Mouse (Mus musculus) layer of hippocampus, adult 9-11 months (tissue): ENCODE measurements around the gene Arhgef2.

Source experiments
- DNase-seq: peaks from one replicate; pipeline ENCODE4 v3.0.0; 2022

The Arhgef2 gene

DNA sequence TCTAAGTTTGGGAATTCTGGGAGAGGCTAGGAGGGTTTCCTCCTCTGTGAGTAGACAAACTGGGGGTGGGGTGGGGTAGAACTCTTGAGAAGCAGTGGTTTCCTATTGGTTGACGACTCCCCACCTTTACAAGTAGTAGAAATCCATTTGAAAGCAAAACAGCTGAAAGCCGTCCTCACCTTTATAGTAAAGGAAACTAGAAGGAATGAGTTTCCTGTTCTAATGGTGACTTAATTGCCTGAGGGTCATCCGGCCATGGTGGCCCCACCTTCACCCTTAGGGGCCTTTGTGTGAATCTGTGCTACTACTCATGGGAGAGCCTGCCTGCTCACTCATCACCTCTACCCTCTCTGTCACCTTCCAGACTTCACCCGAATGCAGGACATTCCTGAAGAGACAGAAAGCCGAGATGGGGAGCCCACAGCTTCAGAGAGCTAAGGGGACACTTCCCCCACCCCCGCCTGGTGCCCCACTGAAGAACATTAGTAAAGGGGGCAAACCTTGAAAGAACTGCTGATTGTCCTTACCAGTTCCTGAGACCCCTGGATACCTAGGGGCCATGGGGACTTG lies 40.7 kb downstream of the Arhgef2 start:
- no peak for DNase-seq

DNA sequence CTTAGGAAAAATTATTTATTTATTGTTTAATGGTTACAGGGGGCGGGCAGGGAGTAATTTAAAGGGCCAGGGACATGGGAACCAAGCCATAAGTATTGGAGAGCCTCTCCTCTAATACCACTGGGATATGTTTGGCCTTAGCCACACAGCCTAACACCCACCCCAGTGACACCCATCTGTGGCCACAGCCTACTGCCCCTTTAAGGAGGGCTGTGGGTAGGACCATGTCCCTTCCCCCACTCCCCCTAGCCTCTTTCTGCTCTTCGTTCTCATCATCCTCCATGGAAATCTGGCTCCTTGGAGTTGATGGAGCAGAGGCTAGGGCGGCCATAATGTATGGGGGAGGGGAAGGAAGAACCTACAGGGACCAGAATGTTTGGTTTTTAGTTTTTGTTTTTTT lies 41.3 kb downstream of the Arhgef2 start:
- no peak for DNase-seq

DNA sequence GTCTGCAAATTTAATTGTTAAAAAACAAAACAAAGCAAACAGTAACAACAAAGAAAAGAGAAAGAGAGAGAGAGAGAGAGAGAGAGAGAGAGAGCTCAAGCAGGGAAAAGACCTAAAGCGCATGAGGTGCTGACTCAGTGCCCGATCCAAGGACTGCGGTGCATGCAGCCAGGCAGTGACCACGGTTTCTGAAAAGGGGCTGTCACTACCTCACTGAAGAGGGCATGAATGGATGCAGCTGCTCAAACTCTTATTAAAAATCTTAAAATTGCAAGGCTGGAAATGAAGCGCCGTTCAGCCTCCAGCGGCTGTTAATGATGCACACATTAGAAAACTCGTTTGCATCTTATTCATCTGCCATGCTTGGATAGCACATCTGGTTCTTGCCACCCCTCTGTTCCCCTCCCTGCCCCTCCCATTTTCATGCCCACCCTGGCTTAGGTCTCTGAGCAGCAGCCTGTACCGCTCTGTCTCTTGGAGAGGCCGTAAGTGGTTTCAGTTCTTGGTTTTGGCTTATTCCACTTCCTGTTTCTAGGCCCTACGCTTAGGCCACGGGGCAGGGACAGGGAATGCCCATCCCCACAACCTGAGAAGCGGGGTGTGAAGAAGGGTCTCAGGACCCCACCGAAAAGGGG lies 42.1 kb downstream of the Arhgef2 start:
- DNase-seq, result no peak

DNA sequence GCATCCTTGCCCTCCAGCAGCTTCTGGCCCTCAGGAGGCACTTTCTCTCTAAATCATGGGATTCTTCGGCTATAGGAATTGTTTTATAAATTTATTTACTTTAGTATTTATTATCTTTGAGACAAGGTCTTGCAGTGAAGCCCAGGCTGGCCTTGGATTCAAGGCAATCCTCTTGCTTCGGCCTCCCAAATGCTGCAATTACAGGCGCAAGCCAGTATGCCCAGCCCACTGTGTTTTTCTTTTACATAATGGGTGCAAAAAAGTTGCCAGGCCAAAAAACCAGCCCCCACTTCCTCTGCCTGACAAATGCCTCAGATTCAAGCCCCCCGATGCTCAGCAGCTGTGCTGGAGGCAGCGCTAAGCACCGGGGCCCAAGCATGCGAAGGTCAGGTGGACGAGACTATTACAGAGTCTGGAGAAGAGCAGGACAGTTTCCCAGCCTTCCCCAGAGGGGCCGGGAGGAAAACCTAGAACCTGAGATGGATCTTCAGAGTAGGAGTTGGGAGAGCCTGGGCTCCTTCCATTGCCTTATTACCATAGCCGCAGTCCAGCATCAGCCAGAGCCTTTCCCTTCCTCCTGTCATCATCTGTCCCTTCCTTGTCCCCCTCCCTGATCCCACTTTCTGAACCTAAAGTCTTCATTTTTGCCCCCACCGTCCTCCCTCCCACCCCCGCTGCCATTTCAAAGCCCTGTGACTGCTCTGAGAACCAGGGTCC lies 42.8 kb downstream of the Arhgef2 start:
- no peak for DNase-seq

DNA sequence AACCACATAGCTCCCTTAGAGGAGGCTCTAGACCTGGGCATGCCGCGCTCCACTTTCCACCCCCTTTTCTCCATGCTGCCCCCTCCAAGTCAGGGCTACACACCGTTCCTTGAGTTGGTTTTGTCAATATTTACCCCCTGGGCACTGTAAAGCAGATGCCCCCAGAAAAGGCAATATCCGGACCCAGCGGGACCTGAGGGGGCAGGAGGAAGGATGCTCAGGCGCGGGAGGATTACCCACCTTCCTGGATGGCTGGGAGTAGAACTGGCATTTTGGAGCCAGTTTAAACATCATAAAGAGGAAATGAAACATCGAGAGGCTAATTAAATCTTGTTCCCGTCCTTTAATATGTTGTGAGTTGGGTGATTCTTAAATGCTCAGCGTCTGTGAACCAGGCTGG lies 43.4 kb downstream of the Arhgef2 start:
- DNase-seq, result no peak

DNA sequence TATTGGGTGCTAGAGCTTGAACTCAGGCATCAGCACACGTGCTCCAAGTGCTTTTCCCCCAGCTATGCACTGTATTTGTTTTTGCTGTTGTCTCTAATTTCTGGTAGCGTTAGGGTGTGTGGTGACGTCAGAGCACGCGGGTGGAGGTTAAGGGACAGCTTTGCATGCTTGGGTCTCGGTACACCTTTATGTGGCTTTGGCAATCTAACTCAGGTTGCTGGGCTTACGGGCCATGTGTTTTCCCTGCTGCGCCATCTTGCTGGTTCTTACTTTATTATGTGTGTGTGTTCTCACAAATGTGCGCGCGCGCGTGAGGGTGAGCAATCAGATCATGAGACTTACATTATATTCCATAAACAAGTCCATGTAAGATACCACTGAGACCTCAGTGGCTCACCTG lies 44.2 kb downstream of the Arhgef2 start:
- DNase-seq, result no peak

DNA sequence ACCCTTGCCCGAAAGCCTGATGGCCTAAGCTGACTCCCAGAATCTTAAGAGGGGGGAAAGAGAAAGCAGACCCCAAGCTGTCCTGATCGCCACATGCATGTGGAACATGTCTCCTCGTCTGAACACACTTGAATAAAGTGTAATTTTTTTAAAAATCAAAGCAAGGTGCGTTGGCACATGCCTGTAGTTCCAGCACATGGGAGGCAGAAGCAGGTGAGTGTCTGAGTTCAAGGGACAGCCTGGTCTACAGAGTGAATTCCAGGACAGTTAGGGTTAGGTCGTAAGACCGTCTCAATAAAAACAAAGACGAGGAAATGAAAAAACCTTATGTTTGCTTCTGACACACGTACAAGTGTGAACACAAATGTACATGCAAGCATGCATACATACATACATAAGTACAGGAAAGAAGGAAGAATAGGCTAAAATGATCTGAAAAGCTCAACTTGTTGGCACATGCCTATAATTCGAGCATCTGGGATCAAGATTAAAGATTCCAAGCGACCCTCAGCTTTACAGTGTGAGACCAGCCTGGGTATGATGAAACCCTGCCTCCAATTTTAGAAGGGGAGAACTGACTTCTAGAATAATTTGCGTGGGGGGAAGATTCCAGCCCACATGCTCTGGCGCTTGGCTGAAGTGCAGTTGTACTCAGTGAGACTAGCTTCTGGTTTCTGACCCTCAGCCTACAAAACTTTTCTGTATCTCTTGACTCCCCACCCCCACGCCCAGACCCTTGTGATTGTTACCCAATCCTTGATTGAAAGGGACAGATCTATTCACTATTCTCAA lies 45.1 kb downstream of the Arhgef2 start:
- DNase-seq, result no peak

DNA sequence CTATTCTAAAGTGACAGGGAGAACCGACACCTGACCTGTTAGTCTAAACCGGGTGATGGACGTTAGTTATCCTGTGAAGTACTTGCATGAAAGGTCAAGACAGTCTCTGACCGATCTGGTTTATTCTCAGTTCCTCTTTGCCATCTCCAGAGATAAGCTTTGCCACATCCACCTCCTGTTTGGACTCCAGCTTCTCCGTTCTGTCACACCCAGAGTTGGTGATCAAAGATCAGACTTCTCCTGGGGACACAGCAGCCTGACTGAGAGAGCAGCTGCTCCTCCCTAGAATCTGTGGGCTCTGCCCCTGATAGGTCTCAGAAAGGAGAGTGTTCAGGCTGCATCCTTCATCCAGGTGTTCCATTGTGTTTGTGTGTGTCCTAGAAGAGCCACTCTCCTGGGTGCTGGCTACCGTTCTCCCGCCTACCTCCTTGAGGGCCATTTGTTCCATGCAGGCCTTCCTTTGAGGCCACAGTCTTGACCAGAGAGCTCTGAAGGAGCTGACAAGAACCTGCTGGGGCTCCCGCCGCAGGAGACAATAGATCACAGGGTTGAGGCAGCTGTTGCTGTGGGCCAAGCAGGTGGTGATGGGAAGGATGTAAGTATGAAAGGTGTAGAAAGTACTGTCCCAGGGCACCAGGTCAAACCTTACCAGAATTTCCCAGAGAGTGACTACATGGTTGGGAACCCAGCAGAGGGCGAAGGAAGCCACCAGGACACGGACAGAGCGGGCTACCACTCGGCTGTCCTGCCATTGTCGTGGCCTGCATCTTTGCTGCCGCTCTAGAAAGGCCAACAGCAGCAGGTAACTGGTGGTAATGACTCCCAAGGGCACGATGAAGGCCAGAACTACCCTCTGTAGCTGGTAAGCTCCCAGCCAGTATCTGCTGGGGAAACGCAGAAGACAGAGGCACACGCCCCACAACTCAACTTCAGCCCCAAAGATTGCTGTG lies 46.2 kb downstream of the Arhgef2 start:
- DNase-seq, result no peak

DNA sequence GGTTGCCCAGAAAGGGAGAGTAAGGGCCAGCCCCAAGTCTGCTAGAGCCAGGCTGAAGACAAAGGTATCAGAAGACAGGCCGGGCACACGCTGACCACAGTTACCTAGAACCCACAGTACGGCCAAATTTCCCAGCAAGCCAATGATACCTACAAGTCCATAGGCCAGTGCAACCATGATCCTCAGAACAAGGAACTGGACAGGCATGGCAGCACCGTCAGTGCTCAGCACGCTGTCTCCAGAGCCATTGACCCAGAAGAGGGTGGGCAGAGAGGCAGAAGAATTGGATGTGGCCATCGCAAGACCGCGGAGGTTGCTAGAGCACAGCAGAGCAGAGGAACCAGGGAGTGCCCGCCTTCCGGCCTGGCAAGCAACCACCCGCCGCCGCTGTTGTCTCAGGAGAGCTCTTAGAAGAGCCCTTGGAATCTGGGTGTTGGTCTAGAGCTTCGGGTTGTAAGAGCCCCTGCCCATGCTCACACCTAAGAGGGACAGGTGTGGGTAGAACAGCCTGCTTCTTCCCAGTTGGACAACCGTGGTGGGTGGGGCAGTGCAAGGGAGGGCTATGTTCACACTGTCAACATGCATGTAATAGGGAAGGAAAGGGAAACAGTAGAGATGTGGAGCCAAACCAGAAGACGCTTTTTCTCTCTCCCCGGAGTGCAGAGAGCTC lies 47.2 kb downstream of the Arhgef2 start, which contains the start of gene Rxfp4:
Gene Rxfp4 (minus strand): TSS at position 297 of the 670 bp plus-strand sequence.
- DNase-seq, result no peak

DNA sequence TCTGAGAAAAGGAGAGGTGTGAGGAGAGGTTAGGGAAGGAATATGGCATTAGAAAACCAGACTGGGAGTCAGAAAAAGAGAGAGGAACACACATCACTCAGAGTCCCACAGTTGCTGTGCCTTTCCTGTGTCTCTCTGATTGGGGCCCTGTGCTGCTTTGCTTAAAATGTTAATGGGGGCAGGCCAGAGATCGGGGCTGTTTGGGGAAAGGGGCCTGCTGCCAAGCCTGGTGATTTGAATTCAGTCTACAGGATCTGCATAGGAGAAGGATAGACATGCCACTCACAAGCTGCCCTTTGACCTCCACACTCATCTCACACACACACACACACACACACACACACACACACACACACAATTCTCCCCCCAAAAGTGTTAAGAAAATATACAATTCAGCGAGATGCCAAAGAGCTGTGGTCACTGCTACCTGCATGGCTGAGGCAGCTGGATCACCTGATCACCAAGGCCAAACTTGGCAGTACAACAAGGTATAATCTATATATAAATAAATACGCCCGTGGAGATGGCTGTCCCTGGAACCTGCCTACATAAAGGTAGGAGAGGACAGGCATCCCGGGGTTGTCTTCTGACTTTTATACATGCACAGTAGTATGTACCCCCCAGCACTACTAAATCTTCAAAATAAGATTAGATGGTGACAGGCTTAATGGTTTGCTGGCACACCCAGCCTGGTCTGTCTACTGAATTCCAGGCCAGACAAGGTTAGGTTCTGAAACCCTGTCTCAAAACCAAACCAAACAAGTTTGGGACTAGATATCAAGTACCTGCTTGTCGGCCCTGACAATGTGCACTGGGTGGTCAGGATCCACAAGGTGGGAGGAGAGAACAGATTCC lies 48.0 kb downstream of the Arhgef2 start:
- DNase-seq, result no peak

DNA sequence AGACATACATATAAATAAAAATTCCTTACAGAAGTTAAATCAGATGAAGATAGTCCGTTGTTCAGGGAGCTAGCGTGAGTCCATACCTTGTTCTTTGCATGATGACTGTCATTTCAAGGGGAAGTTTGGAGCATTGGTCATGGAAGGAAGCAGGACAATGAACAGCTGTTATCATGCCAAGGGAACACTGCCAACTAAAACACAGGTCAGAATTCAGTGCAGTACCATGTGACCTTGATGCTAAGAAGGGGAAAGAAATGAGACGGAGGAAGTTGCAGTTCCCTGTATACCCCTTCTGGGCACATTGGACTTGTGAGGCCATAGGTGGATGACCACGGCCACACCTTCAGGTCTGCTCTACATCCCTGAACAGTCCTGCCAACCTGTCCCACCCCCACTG lies 48.9 kb downstream of the Arhgef2 start:
- DNase-seq, result no peak

DNA sequence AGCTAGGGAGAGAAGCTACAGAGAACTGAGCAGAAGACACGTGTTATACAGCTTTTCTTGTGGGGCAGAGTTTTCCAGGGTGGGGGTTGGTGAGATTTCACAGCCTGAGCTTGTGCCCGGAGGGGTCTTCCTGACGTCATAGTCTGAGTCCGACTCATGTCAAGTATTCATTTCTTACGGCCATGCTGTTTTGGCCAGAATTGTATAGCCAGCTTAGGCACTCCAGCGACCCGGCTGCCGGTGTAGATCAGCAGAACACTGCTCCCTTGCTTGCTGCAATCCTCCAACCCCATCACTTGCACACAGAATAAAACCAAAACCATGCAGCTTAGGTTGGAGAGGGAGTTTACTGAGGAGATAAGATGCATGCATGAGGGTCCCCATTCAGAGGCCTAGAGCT lies 49.9 kb downstream of the Arhgef2 start:
- DNase-seq, result no peak

DNA sequence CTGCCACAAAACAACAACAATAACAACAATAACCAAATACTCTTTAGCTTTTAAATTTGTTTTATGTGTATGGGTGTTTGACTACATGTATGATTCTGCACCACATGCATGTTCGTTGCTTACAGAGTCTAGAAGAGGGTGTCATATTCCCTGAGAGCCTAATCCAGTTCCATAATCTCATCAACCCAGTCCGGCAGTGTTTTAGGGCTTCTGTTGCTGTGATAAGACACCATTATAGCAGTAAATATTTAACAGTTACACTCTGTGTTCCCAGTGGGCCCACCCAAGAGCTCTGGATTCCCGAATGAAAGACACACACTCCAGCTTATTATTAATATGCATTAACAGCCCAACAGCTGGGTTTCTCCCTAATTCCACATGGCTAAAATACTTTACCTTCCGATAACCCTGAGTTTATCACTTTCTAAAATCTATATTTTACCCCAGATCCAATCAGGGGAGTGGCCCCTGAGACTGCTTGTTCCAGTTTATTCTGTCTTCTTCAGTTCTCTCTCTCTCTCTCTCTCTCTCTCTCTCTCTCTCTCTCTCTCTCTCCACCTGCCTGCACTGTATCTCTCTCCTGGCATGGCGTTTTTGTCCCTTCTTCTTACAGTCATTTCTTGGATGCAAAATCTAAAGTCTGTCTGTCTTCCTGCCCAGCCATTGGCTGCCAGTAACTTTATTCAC lies 52.8 kb downstream of the Arhgef2 start:
- DNase-seq, result no peak

DNA sequence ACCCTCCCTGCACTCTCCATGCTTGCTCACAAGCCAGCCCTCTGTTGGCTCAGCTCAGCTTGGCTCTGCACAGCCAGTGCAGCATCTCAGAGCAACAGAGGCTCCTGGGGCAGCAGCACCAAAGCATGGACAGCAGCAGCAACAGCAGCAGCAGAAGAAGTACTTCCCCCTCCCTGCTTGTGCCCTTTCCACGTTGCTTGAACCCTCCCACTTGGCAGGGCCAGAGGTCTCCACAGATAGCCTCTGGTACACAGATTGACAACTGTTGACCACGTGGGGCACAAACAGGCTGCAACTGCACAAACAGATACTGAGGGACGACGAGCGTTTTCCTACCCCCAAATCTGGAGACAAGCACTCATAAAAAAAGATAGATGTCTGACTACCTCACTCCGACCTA lies 54.0 kb downstream of the Arhgef2 start:
- DNase-seq, result no peak

DNA sequence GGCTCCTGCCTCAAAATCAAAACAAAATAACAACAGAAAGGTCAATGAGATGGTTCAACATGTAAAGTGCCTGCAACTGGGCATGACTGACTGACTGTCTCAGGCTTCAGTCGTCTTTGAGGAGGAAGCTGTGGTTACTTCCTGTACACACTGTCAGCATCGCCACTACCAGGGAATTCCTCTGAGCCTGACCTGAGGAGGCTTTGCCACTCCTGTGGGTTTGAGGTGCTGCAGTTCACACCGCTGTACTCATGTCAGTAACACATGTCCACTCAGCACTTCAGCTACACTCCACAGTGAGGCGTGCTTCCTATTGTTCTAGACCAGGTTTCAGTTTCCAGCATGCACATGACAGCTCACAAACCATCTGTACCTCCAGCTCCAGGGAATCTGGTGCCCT lies 58.3 kb downstream of the Arhgef2 start:
- no peak for DNase-seq

DNA sequence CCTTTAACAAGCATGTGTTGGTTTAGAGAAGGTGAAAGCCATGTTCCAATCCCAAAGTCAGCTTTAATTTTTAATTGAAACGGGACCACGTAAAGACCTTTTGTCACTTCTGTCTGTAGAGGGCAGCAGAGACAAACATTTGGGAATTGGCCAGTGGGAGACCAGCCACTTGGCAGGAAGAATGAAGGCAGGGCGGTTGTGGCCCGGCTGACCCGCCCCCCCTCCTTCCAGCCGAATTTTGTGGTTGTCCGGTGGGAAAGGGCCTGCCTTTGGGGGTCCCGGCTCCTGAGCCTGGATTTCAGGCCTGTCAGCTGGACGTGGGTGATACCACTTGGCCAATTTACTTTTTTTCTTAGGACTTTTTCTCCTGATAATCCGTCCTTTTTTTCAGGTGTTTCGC lies 71.6 kb downstream of the Arhgef2 start:
- DNase-seq, result no peak

DNA sequence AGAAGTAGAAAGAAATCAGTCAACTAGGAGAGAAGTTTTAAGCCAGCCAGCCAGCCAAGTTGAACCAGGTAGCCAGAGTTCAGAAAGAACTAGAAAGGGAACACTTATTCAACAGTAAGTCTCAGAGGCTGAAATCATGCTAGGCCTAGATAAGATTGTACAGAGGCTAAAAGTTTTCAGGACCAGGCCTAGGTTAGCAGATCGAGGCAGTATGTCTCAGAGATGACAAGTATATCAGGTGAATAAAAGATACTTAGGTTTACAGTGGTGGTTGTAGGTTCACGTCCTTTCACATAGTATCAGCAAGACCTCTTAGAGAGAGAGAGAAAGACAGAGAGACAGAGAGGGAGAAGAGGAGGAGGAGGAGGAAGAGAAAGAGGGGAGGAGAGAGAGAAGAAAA lies 78.0 kb downstream of the Arhgef2 start:
- DNase-seq, result no peak

DNA sequence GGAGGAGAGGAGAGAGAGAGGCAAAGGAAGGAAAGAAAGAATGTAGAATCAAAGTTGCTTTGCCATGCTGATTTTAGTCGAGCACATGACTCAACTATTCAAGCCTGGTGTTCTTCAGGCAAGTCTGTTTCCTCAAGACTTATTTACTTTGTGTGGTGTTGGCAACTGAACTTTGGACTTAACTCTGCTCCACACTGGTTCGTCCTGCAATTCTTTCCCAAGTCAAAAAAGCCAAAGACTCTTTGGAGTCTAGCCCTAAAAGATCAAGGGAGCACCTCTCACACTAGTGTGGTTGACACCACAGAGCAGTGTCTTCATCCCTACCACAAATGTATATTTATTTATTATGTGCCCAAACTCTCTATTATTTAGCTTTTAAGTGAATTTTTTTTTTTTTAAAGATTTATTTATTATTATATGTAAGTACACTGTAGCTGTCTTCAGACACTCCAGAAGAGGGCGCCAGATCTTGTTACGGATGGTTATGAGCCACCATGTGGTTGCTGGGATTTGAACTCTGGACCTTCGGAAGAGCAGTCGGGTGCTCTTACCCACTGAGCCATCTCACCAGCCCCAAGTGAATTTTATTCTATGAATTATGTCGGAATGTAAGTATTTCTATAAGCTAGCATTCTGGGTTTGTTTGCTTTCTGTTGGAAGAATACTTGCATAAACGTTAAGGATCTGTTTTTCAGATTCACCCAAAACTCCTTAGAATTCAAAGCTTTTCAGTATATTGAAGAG lies 78.6 kb downstream of the Arhgef2 start:
- no peak for DNase-seq
